Mouse (Mus musculus) brain, embryonic 14.5 days (tissue): Measurements from ENCODE around the gene Ahcyl1.

Source experiments
- CTCF ChIP-seq: fragments of 200-500 bp; IDR thresholded peaks from 2 replicates; pipeline ENCODE4 v1.5.1; 2012; ENCODE audit warnings: inconsistent platforms, mild to moderate bottlenecking, moderate library complexity, borderline replicate concordance; ENCODE audit not compliant: insufficient read depth, insufficient read length; ENCODE audit errors: extremely low read depth
- POLR2A ChIP-seq: fragments of 200-500 bp; IDR thresholded peaks from 2 replicates; pipeline ENCODE4 v1.6.1; 2012; ENCODE audit warnings: mild to moderate bottlenecking, inconsistent platforms, borderline replicate concordance; ENCODE audit not compliant: poor library complexity, insufficient read depth, insufficient read length, severe bottlenecking; ENCODE audit errors: extremely low read depth

DNA sequence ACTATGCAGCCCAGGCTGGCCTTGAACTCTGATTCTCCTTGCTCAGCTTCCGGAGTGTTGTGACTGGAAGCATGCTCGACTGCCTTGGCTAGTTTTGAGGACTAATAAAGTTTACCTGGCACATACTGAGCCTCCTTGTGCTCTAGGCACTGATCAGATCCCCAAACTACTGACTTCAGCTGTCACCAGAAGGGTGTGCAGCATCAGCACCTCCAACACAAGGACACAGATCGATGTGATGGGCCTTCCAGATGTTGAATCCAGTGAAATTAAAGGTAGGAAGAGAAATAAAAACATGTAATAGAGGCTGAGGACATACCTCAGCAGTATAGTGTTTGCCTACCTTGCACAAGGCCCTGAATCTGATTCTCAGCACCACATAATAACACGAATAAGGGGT, 66.9 kb downstream of the Ahcyl1 start:
- TF ChIP-seq CTCF (no peak), POLR2A (no peak)
